Mouse (Mus musculus) embryonic facial prominence, embryonic 10.5 days (tissue): ENCODE measurements around the gene Fndc3a. TPM values are rescaled to one million over a fixed set of nuclear protein-coding genes. Genes with fewer than 3 reads are reported as not detected.

Experiments
- DNase-seq: peaks from one replicate; pipeline ENCODE4 v3.0.0-alpha.2; 2017; ENCODE audit warnings: low spot score
- H3K27ac ChIP-seq: fragments of 300-500 bp; sonication (generic); replicated peaks from 2 replicates; pipeline ENCODE4 v1.5.1; 2016; ENCODE audit warnings: mild to moderate bottlenecking
- H3K27me3 ChIP-seq: fragments of 300-500 bp; sonication (generic); replicated peaks from 2 replicates; pipeline ENCODE4 v1.6.1; 2016; ENCODE audit warnings: low read depth, mild to moderate bottlenecking; ENCODE audit not compliant: poor library complexity, severe bottlenecking
- H3K36me3 ChIP-seq: fragments of 300-500 bp; sonication (generic); replicated peaks from 2 replicates; pipeline ENCODE4 v1.6.1; 2016; ENCODE audit warnings: mild to moderate bottlenecking, moderate library complexity
- H3K4me1 ChIP-seq: fragments of 300-500 bp; sonication (generic); 2 replicates; pipeline ENCODE4 v1.6.1; 2016
- H3K4me3 ChIP-seq: fragments of 300-500 bp; sonication (generic); 2 replicates; pipeline ENCODE4 v1.5.1; 2016; ENCODE audit warnings: mild to moderate bottlenecking, moderate library complexity
- H3K9me3 ChIP-seq: fragments of 300-500 bp; sonication (generic); 2 replicates; pipeline ENCODE4 v1.6.1; 2016; ENCODE audit warnings: mild to moderate bottlenecking
- WGBS: fragments of 180-500 bp; shearing (Covaris S2); methylation state at CpG from one replicate; pipeline ENCODE4 v1.1.7; 2016; 5-methylcytosine and 5-hydroxymethylcytosine counted together
- polyA plus RNA-seq: library from polyadenylated mRNA; unstranded; fragments of >200 nt; fragmentation: Nextera tagmentation; extraction: Ambion mirVana; gene quantifications from 2 replicates; pipeline ENCODE4 v1.2.1, GENCODE M21; 2016

The Fndc3a gene
- polyA plus RNA-seq, 1 experiment from 2014 or later, result 42.6 TPM

- peaks cover 10% of the 10 kb centered on the region for H3K4me1 ChIP-seq
- H3K36me3 ChIP-seq, result no peaks in the 10 kb centered on the region
- H3K27me3 ChIP-seq, result peaks cover 4% of the 10 kb centered on the region; the same call in 1 of the 2 replicates
- peak overlapping the region; percentile 53 for H3K4me3 ChIP-seq
- H3K27ac ChIP-seq, result peak overlapping the region; percentile 57; the same call in 1 of the 2 replicates
- 12% methylated on average over 11 of the region's 11 CpGs for whole genome bisulfite sequencing
- H3K9me3 ChIP-seq, result no peaks in the 10 kb centered on the region
- peak; percentile 21 for DNase-seq
Observed at GRCm38 (mm10) chr14:72506723-72507420, 202.9 kb downstream of the Fndc3a start.

- H3K4me1 ChIP-seq, result peaks cover 10% of the 10 kb centered on the region
- DNase-seq, result peak; percentile 52
- no peaks in the 10 kb centered on the region for H3K9me3 ChIP-seq
- H3K27me3 ChIP-seq, result peaks cover 4% of the 10 kb centered on the region; the same call in 1 of the 2 replicates
- WGBS, result 10% methylated on average over 12 of the region's 12 CpGs
- H3K4me3 ChIP-seq, result peak overlapping the region; percentile 53
- no peaks in the 10 kb centered on the region for H3K36me3 ChIP-seq
- H3K27ac ChIP-seq, result peak overlapping the region; percentile 57
Observed at GRCm38 (mm10) chr14:72506018-72506722, 203.6 kb downstream of the Fndc3a start.

- Histone ChIP-seq H3K27ac (no peak overlapping the region), H3K4me3 (no peak overlapping the region), H3K9me3 (no peaks in the 10 kb centered on the region), H3K36me3 (no peaks in the 10 kb centered on the region), H3K4me1 (peaks cover 10% of the 10 kb centered on the region), H3K27me3 (peaks cover 4% of the 10 kb centered on the region; the same call in 1 of the 2 replicates)
- DNase-seq, result no peak
- WGBS, result 91% methylated on average over 1 of the region's 1 CpGs
Observed at GRCm38 (mm10) chr14:72504985-72505384, 204.8 kb downstream of the Fndc3a start.

GRCm38 (mm10) chr14:72503241-72503640 lies 206.6 kb downstream of the Fndc3a start:
- no peak for DNase-seq
- H3K27me3 ChIP-seq, result peaks cover 4% of the 10 kb centered on the region; the same call in 1 of the 2 replicates
- peaks cover 10% of the 10 kb centered on the region for H3K4me1 ChIP-seq
- no peak overlapping the region for H3K4me3 ChIP-seq
- H3K27ac ChIP-seq, result no peak overlapping the region
- H3K36me3 ChIP-seq, result no peaks in the 10 kb centered on the region
- no peaks in the 10 kb centered on the region for H3K9me3 ChIP-seq
- WGBS, result 49% methylated on average over 6 of the region's 6 CpGs

GRCm38 (mm10) chr14:72493775-72494174 lies 216.0 kb downstream of the Fndc3a start:
- Histone ChIP-seq H3K27ac (no peak overlapping the region), H3K36me3 (no peaks in the 10 kb centered on the region), H3K9me3 (no peaks in the 10 kb centered on the region), H3K27me3 (no peaks in the 10 kb centered on the region), H3K4me3 (no peak overlapping the region), H3K4me1 (no peaks in the 10 kb centered on the region; the same call in 1 of the 2 replicates)
- no peak for DNase-seq
- WGBS, result 63% methylated on average over 1 of the region's 1 CpGs

- Histone ChIP-seq H3K27me3 (no peaks in the 10 kb centered on the region), H3K9me3 (no peaks in the 10 kb centered on the region), H3K36me3 (no peaks in the 10 kb centered on the region), H3K4me1 (no peaks in the 10 kb centered on the region; the same call in 1 of the 2 replicates), H3K27ac (no peak within 1 kb of the TSS), H3K4me3 (no peak within 1 kb of the TSS)
- WGBS, result 84% methylated on average over 5 of the region's 5 CpGs
- DNase-seq, result no peak
Observed at GRCm38 (mm10) chr14:72491738-72492137, 218.1 kb downstream of the Fndc3a start, which contains the start of gene Gm9195. Gene Gm9195 (minus strand): TSS chr14:72491838.

GRCm38 (mm10) chr14:72490367-72490766 lies 219.4 kb downstream of the Fndc3a start:
- no peak overlapping the region for H3K27ac ChIP-seq
- H3K27me3 ChIP-seq, result no peaks in the 10 kb centered on the region
- no peak for DNase-seq
- no peaks in the 10 kb centered on the region for H3K36me3 ChIP-seq
- H3K4me3 ChIP-seq, result no peak overlapping the region
- no peaks in the 10 kb centered on the region for H3K9me3 ChIP-seq
- H3K4me1 ChIP-seq, result no peaks in the 10 kb centered on the region; the same call in 1 of the 2 replicates
- 94% methylated on average over 3 of the region's 3 CpGs for WGBS

Other genes starting within 250 kb of the Fndc3a start
- not detected in 2 replicates for gene Gm9195, start 218.2 kb downstream of the Fndc3a start, polyA plus RNA-seq